In genomic region chr10:115478441-115479141, GRCm38 (mm10) we compare ENCODE assay signal across 8 mouse cellular contexts.
A peak's percentile ranks its signal among the peaks of the same experiment; 100 is the strongest.
DNase-seq lines count a peak whose midpoint lies in the region; ATAC-seq and TF ChIP-seq lines count a peak whose summit lies in the region.

No protein-coding gene starts in this region.

- peak overlapping the region; percentile 36; the same call in 1 of the 2 replicates for H3K9ac ChIP-seq in embryonic facial prominence, embryonic 13.5 days
- H3K9ac ChIP-seq in hindbrain, postnatal 0 days (replicated peaks; ENCODE audit: low read length) = no peak overlapping the region
- H3K9ac ChIP-seq in midbrain, embryonic 16.5 days (ENCODE audit: low read depth, low read length) = peak overlapping the region; percentile 31; the same call in 1 of the 2 replicates

- peaks cover 30% of the 10 kb centered on the region for H3K27me3 ChIP-seq in embryonic facial prominence, embryonic 13.5 days
- H3K27me3 ChIP-seq in hindbrain, postnatal 0 days (ENCODE audit: insufficient read depth, low read length) = no peaks in the 10 kb centered on the region
- H3K27me3 ChIP-seq in midbrain, embryonic 16.5 days (ENCODE audit: control insufficient read depth, insufficient read depth, low read depth, low read length) = no peaks in the 10 kb centered on the region

- intact Hi-C loops in left cerebral cortex, postnatal 4 days (cut with DNase I) = no loop called here
- intact Hi-C loops in left cerebral cortex, postnatal 14 days (cut with DNase I) = loop anchor here (10.0 kb wide), 1 partner anchor 106 kb away; the partner anchor contains the start of gene Lgr5

- H3K27ac ChIP-seq in embryonic facial prominence, embryonic 13.5 days = no peak overlapping the region
- peak overlapping the region; percentile 41; the same call in 1 of the 2 replicates for H3K27ac ChIP-seq in hindbrain, postnatal 0 days
- no peak overlapping the region for H3K27ac ChIP-seq in midbrain, embryonic 16.5 days (ENCODE audit: low read length)

- H3K4me1 ChIP-seq in embryonic facial prominence, embryonic 13.5 days = peaks cover 14% of the 10 kb centered on the region; the same call in 1 of the 2 replicates
- H3K4me1 ChIP-seq in hindbrain, postnatal 0 days (ENCODE audit: insufficient read depth, low read length) = 0 out of 2 replicates have a peak, but pooled peaks cover 3% of the 10 kb centered on the region
- peaks cover 7% of the 10 kb centered on the region for H3K4me1 ChIP-seq in midbrain, embryonic 16.5 days (ENCODE audit: control insufficient read depth, insufficient read depth, low read length)

- 9% methylated on average over 18 of the region's 20 CpGs for WGBS in embryonic facial prominence, embryonic 13.5 days
- WGBS in hindbrain, postnatal 0 days = 9% methylated on average over 19 of the region's 20 CpGs
- 8% methylated on average over 20 of the region's 20 CpGs for WGBS in midbrain, embryonic 16.5 days

- DNase-seq in left cerebral cortex, postnatal 4 days = peak; percentile 32
- DNase-seq in left cerebral cortex, postnatal 14 days (ENCODE audit: low spot score in 2 of 2) = no peak
- peak; percentile 62 for DNase-seq in hindbrain, postnatal 0 days (ENCODE audit: low spot score)
- DNase-seq in right cerebral cortex, adult 18-20 months = no peak
- DNase-seq in right cerebral cortex, postnatal 4 days = no peak
- no peak for DNase-seq in layer of hippocampus, adult 18-20 months (ENCODE audit: low spot score in 2 of 2)

- H3K9me3 ChIP-seq in embryonic facial prominence, embryonic 13.5 days = no peaks in the 10 kb centered on the region
- no peaks in the 10 kb centered on the region for H3K9me3 ChIP-seq in hindbrain, postnatal 0 days (ENCODE audit: low read length)
- no peaks in the 10 kb centered on the region for H3K9me3 ChIP-seq in midbrain, embryonic 16.5 days (replicated peaks; ENCODE audit: control insufficient read depth, low read length, poor library complexity, severe bottlenecking)

- no peak for ATAC-seq in embryonic facial prominence, embryonic 13.5 days (ENCODE audit: insufficient number of reproducible peaks, insufficient read depth, low FRiP score, low TSS enrichment, low read depth)
- peak; percentile 76 for ATAC-seq in hindbrain, postnatal 0 days
- ATAC-seq in midbrain, embryonic 16.5 days = peak; percentile 69

- no peaks in the 10 kb centered on the region for H3K36me3 ChIP-seq in embryonic facial prominence, embryonic 13.5 days
- no peaks in the 10 kb centered on the region for H3K36me3 ChIP-seq in hindbrain, postnatal 0 days (ENCODE audit: insufficient read depth, low read length)
- H3K36me3 ChIP-seq in midbrain, embryonic 16.5 days (ENCODE audit: control insufficient read depth, insufficient read depth, low read length) = no peaks in the 10 kb centered on the region

- H3K4me2 ChIP-seq in embryonic facial prominence, embryonic 13.5 days = peak overlapping the region; percentile 56
- H3K4me2 ChIP-seq in hindbrain, postnatal 0 days (ENCODE audit: low read depth, low read length) = peak overlapping the region; percentile 59
- peak overlapping the region; percentile 53 for H3K4me2 ChIP-seq in midbrain, embryonic 16.5 days (ENCODE audit: low read length)

- TF ChIP-seq CTCF in hindbrain, postnatal 0 days (IDR thresholded peaks at IDR 0.05; ENCODE audit: low read depth) = no peak

- peak overlapping the region; percentile 24 for H3K4me3 ChIP-seq in embryonic facial prominence, embryonic 13.5 days
- peak overlapping the region; percentile 22 for H3K4me3 ChIP-seq in hindbrain, postnatal 0 days (ENCODE audit: low read length)
- H3K4me3 ChIP-seq in midbrain, embryonic 16.5 days (ENCODE audit: low read depth, low read length) = peak overlapping the region; percentile 11

Comparison
In these comparisons a context has a peak if more than half of its experiments do, and no peak if none do; other contexts are left out.
1. DNase-seq: peak in left cerebral cortex, postnatal 4 days (single experiment) and hindbrain, postnatal 0 days (single experiment); none in left cerebral cortex, postnatal 14 days (0 of 2), right cerebral cortex, adult 18-20 months (single experiment), right cerebral cortex, postnatal 4 days (single experiment) and layer of hippocampus, adult 18-20 months (0 of 2).
2. Peak in every context shown above with its lines, with median percentiles within 50 percentile points of each other: H3K4me2 ChIP-seq and H3K4me3 ChIP-seq.